Mouse (Mus musculus) heart, adult 2 months (tissue): ENCODE measurements around the gene Krtap5-1. TPM values are rescaled to one million over a fixed set of nuclear protein-coding genes. Genes with fewer than 3 reads are reported as not detected.
"Not testable (repeated sequence)": the region's sequence is repeated elsewhere in the genome, so short reads cannot be mapped to it uniquely, and the experiment has no call there.

ENCODE experiments used
- DNase-seq, 2 experiments: peaks; one replicate each; pipeline ENCODE4 v3.0.0; 2021
- H3K27ac ChIP-seq: fragments of 200-600 bp; 2 replicates; pipeline ENCODE4 v1.8.1; 2022
- H3K27me3 ChIP-seq: fragments of 200-500 bp; 2 replicates; pipeline ENCODE4 v1.6.1; 2012; ENCODE audit warnings: mild to moderate bottlenecking, low read length, inconsistent platforms, mixed read lengths; ENCODE audit not compliant: control insufficient read depth, insufficient read depth
- H3K36me3 ChIP-seq: fragments of 200-500 bp; 2 replicates; pipeline ENCODE4 v1.6.1; 2012; ENCODE audit warnings: low read length, inconsistent platforms; ENCODE audit not compliant: control insufficient read depth, insufficient read depth
- H3K4me1 ChIP-seq: fragments of 200-500 bp; 2 replicates; pipeline ENCODE4 v1.6.1; 2011; ENCODE audit warnings: low read length; ENCODE audit not compliant: control insufficient read depth, insufficient read depth
- H3K4me3 ChIP-seq: fragments of 200-600 bp; 2 replicates; pipeline ENCODE4 v1.8.1; 2022
- H3K79me2 ChIP-seq: fragments of 200-500 bp; replicated peaks from 2 replicates; pipeline ENCODE4 v1.6.1; 2012; ENCODE audit warnings: mild to moderate bottlenecking, inconsistent platforms, low read length, moderate library complexity, mixed read lengths; ENCODE audit not compliant: control insufficient read depth, insufficient read depth
- H3K9ac ChIP-seq: fragments of 200-500 bp; 2 replicates; pipeline ENCODE4 v1.6.1; 2012; ENCODE audit warnings: low read depth, mild to moderate bottlenecking, control low read depth, inconsistent platforms, low read length, mixed read lengths
- CTCF ChIP-seq: fragments of 200-600 bp; IDR thresholded peaks from 2 replicates; pipeline ENCODE4 v1.8.1; 2022; ENCODE audit warnings: antibody characterized with exemption, mild to moderate bottlenecking, moderate library complexity
- EP300 ChIP-seq: fragments of 200-500 bp; IDR thresholded peaks from 2 replicates; pipeline ENCODE4 v1.6.1; 2011; ENCODE audit warnings: low read depth, low read length, control low read depth; ENCODE audit not compliant: insufficient read depth
- POLR2A ChIP-seq: fragments of 200-500 bp; IDR thresholded peaks from 2 replicates; pipeline ENCODE4 v1.6.1; 2011; ENCODE audit warnings: mild to moderate bottlenecking, low read depth, low read length, control low read depth; ENCODE audit not compliant: insufficient read depth
- WGBS: fragments of 180-500 bp; shearing (Covaris S2); methylation state at CpG from one replicate; pipeline ENCODE4 v1.1.7; 2018; 5-methylcytosine and 5-hydroxymethylcytosine counted together
- intact Hi-C: fragments of 180-260 bp; cut with DNase I; formaldehyde crosslinking; loops from one replicate; pipeline ENCODE4 v1.15.1; 2025
- polyA plus RNA-seq: library from polyadenylated mRNA; depleted of rRNA; stranded (reverse); fragments of >200 nt; gene quantifications from 2 replicates; pipeline ENCODE4 v1.2.3, GENCODE M21; 2012
- total RNA-seq, 2 experiments: library from RNA; stranded (reverse); gene quantifications; 2 replicates each; pipeline ENCODE4 v1.2.3; 2021

The Krtap5-1 gene
- total and polyA plus RNA-seq, 3 experiments: not detected

DNA sequence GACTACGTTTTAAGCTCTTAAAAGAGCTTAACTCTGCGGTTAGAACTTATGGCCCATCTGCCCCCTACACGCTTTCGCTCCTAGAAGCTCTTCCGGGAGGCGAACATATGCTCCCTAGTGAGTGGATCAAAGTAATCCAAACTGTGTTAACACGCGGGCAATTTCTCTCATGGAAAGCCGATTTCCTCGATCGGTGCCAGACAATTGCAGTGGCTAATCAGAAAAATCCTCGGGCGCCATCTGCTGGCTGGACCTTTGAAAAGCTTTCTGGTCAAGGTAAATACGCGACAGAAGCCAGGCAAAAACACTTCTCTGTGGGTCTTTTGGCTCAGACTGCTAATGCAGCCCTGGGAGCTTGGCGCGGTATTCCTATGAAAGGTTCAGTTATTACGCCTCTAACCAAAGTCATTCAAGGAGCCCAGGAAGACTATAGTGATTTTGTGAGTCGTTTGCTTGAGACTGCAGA lies 12.3 kb downstream of the Krtap5-1 start:
- Histone ChIP-seq H3K4me3 (peak overlapping the region; percentile 64), H3K79me2 (no peaks in the 10 kb centered on the region), H3K9ac (peak overlapping the region; percentile 69), H3K27ac (peak overlapping the region; percentile 86), H3K4me1 (no peaks in the 10 kb centered on the region), H3K36me3 (no peaks in the 10 kb centered on the region), H3K27me3 (no peaks in the 10 kb centered on the region)
- peak; percentile 87 to 93 for DNase-seq
- intact Hi-C loops: loop anchor here (2.0 kb wide), 1 partner anchor 138 kb away; no protein-coding TSS in a partner anchor
- TF ChIP-seq EP300 (0 out of 2 replicates have a peak, but pooled peaks have one; percentile 37), CTCF (peak; percentile 75), POLR2A (0 out of 2 replicates have a peak, but pooled peaks have one; percentile 17)
- under 1% methylated on average over 19 of the region's 19 CpGs for WGBS

DNA sequence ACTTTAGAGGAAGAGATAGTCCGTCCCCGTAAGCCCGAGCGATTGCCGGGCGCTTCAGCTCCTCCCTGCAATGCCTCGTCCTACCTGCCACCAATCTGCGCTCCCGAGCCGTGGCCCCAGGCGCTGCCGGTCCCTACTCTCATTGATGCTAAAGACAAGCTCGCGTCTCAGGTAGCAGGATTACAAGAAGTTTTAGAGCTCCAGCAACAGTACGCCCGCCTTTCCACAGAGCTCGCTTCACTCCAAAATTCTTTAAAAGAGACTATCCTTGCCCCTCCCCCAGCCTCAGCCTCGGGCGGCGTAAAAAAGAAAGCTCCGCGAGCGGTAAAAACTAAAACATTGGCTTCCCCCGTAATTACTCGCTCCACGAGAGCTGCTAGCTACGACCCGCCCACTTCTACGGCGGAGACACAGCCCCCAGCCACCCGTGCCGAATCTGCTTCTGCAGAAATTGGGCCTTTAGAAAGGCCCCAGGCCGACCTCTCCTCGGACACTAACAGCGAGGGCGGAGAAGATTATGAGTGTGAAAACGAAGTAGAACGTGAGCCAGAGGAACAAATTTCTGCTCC lies 12.8 kb downstream of the Krtap5-1 start:
- under 1% methylated on average over 38 of the region's 38 CpGs for WGBS
- DNase-seq: peak; percentile 65 to 71
- Histone ChIP-seq H3K9ac (peak overlapping the region; percentile 69), H3K36me3 (no peaks in the 10 kb centered on the region), H3K4me1 (no peaks in the 10 kb centered on the region), H3K4me3 (peak overlapping the region; percentile 64), H3K27ac (peak overlapping the region; percentile 86), H3K27me3 (no peaks in the 10 kb centered on the region), H3K79me2 (no peaks in the 10 kb centered on the region)
- TF ChIP-seq CTCF: peak; percentile 56
- TF ChIP-seq POLR2A: no peak
- intact Hi-C loops: loop anchor here (2.0 kb wide), 1 partner anchor 137 kb away; no protein-coding TSS in a partner anchor

GRCm38 (mm10) chr7:142282847-142283246 lies 14.1 kb downstream of the Krtap5-1 start:
- H3K27ac ChIP-seq, DNase-seq, intact Hi-C loops, H3K79me2 ChIP-seq, H3K4me3 ChIP-seq, H3K36me3 ChIP-seq, H3K9ac ChIP-seq, H3K27me3 ChIP-seq, H3K4me1 ChIP-seq: not testable (repeated sequence)
- WGBS: 61% methylated on average over 2 of the region's 2 CpGs

DNA sequence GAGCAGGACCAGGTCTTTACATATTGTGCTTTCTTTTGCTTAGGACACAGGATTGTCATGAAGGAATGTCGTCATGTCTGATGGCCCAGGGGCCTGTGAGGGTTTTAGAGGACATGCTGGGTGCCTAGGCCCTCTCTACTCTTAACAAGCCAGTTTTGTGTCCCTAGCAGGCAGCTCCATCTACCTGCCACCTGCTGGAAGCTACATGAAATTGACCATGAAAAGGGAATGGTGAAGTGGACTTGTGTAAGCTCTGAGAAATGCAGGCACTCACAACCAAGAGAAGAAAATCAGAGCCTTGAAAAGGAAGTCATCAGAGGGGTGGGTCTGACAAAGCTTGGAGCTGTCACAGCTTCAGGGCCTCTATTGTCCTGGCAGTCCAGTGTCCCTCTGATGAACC lies 17.6 kb downstream of the Krtap5-1 start:
- H3K9ac ChIP-seq, H3K4me3 ChIP-seq, H3K27me3 ChIP-seq, H3K36me3 ChIP-seq, H3K4me1 ChIP-seq, H3K27ac ChIP-seq, intact Hi-C loops, DNase-seq, H3K79me2 ChIP-seq: not testable (repeated sequence)
- 0 out of 2 replicates have a peak, but pooled peaks have one; percentile 5 for TF ChIP-seq CTCF
- 88% methylated on average over 1 of the region's 1 CpGs for WGBS

GRCm38 (mm10) chr7:142278183-142278582 lies 18.7 kb downstream of the Krtap5-1 start:
- H3K9ac ChIP-seq, H3K4me1 ChIP-seq, H3K27me3 ChIP-seq, H3K79me2 ChIP-seq, H3K4me3 ChIP-seq, intact Hi-C loops, H3K27ac ChIP-seq, H3K36me3 ChIP-seq: not testable (repeated sequence)
- WGBS: 0% methylated on average over 3 of the region's 3 CpGs
- TF ChIP-seq CTCF: peak; percentile 68
- DNase-seq: peak; percentile 54 to 73

DNA sequence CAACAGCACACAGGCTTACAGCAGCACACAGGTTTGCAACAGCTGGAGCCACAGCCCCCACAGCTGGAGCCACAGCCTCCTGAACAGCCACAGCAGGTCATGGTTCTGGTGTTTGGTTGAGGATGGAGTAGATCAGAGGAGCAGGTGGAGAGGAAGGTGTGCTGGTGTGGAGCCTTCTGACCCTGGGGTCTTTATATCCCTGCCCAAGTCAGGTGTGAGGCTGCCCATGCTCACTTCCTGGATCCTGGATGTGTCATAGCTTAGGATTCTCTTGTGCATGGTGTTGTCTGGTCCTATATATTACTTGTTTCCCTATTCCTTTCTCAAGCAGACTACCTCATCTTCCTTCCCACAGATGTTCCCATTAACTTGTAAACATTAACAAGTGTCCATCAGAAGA lies 22.7 kb downstream of the Krtap5-1 start, which contains the start of gene Gm4559:
TSS of gene Gm4559 (minus strand) at position 101 of the 400 bp plus-strand sequence.
- H3K36me3 ChIP-seq, H3K79me2 ChIP-seq, H3K4me1 ChIP-seq, H3K27me3 ChIP-seq, H3K4me3 ChIP-seq, intact Hi-C loops, DNase-seq, H3K27ac ChIP-seq, H3K9ac ChIP-seq: not testable (repeated sequence)

DNA sequence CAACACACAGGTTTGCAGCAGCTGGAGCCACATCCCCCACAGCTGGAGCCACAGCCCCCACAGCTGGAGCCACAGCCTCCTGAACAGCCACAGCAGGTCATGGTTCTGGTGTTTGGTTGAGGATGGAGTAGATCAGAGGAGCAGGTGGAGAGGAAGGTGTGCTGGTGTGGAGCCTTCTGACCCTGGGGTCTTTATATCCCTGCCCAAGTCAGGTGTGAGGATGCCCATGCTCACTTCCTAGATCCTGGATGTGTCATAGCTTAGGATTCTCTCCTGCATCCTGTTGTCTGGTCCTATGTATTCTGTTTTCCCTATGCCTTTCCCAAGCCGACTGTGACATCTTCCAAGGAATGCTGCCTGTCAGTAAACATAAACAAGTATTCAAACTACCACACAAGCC lies 38.7 kb downstream of the Krtap5-1 start, which contains the start of gene Gm2431:
TSS of gene Gm2431 (minus strand) at position 101 of the 400 bp plus-strand sequence.
- H3K27ac ChIP-seq, H3K27me3 ChIP-seq, H3K4me3 ChIP-seq, intact Hi-C loops, H3K9ac ChIP-seq, H3K79me2 ChIP-seq, H3K36me3 ChIP-seq, H3K4me1 ChIP-seq, DNase-seq: not testable (repeated sequence)
- 36% methylated on average over 1 of the region's 1 CpGs for WGBS
